Mouse (Mus musculus) lung, postnatal 25 days (tissue): ENCODE results near the gene Mrgpra1.
"Not testable (repeated sequence)": the region's sequence is repeated elsewhere in the genome, so short reads cannot be mapped to it uniquely, and the experiment has no call there.

Source experiments
- DNase-seq: peaks from one replicate; pipeline ENCODE4 v3.0.0; 2022; ENCODE audit warnings: low spot score

The Mrgpra1 gene

GRCm38 (mm10) chr7:47354140-47354539 is at the start of gene Mrgpra1:
Gene Mrgpra1 (minus strand): TSS chr7:47354240.
- no peak for DNase-seq

DNA sequence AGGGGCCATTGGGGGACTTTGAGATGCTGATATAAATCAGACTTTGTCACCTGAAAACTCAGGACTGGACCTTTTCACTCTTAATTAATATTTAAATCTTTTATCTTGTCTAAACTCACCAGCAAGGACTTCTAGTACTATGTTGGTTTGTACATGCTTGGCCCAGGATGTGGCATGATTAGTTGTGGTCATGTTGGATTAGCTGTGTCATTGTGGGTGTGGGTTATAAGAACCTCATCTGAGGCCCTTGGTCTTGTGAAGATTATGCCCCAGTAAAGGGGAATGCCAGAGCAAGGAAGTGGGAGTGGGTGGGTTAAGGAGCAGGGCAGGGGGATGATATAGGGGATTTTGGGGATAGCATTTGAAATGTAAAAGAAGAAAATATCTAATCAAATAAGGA is 47.1 kb upstream of the Mrgpra1 start:
- no peak for DNase-seq

GRCm38 (mm10) chr7:47348421-47348820 is 5.6 kb downstream of the Mrgpra1 start:
- no peak for DNase-seq

DNA sequence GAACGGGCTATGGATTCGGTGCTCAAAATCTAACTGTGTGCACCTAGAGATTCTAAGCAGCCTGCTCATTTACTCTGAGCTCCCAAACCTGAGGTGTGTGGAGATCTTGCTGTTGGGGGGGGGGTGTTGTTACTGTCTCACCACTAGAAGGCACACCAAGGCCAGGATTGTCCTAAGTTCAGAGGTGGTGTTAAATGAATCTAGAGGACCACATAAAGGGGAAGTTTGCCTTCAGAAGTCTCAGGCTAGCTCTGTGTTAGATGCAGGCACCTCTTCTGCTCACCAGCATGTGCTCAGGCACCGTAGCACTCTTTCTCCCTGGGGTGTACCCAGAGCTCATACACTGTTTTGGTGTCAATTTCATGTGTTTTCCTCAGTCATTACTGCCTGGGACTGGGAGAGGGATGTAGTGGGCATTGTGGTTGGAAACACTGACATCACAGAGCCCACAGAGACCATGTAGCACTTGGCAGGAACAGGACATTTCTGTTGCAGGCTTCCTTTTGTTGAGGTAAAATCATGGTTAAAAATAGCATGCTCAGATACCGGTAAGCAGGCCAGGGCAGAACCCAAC is 8.0 kb downstream of the Mrgpra1 start:
- no peak for DNase-seq

GRCm38 (mm10) chr7:47341887-47342286 is 12.2 kb downstream of the Mrgpra1 start:
- DNase-seq = not testable (repeated sequence)

GRCm38 (mm10) chr7:47341389-47341788 is 12.7 kb downstream of the Mrgpra1 start:
- DNase-seq = not testable (repeated sequence)

DNA sequence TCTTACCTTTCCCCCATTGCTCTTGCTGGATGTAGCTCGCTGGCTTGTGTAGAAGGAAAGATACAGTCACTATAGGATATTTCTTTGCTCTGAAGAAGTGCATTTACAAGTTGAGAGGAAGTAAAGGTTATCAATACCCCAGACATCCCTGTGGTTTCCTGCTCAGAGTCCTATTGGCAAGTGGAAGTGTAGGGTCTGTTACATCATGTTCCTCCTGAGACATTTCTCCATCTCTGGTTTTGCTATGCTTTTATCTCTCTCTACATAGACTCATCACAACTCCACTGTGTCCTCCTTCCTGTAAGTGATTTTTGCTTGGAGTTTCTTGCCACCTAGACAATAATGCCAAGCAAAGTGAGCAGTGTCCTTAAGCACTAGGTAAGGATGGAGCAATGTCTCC is 35.7 kb downstream of the Mrgpra1 start:
- no peak for DNase-seq

GRCm38 (mm10) chr7:47312289-47312688 is 41.8 kb downstream of the Mrgpra1 start:
- DNase-seq = no peak

DNA sequence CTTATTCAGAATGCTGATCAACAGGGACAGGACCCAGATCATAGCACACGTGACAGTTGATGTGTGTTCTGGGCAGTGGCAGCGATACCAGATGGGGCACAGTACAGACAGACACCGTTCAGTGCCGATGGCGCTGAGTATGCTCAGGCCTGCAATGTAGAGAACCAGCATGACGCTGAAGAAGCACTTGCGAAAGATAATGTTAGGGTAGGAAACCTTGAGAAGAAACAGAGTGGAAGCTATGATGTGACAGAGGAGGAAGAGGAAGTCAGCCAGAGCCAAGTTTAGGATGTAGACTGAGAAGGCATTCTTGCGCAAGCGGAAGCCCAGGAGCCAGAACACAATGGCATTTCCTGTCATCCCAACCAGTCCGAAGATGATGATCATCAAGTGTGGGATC is 44.2 kb downstream of the Mrgpra1 start:
- no peak for DNase-seq

- DNase-seq = not testable (repeated sequence)
Observed at GRCm38 (mm10) chr7:47304661-47305060, 49.4 kb downstream of the Mrgpra1 start.

DNA sequence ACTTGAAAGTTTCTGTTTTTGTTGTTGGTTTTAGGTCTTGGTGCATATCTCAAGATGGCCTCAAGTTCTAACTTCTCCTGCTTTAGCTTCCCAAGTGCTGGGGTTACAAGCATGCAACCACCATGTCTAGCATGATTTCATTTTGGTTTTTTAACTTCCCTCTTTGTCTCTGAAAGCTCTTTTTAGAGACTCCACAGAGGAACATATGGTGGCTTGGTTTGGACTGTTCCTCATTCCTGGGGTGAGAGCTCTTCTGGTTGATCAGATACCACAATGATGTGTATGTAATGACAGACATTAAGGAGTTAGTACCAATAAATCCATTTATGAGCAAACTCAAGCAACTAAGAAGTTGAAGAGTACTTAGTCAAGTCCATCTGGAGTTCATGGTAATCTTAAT is 54.4 kb downstream of the Mrgpra1 start:
- not testable (repeated sequence) for DNase-seq
